Mouse (Mus musculus) G1E (cell line): ENCODE results near the gene Ppp1r9a.

Experiments
- CTCF ChIP-seq: IDR thresholded peaks from 2 replicates; pipeline ENCODE4 v1.5.1; 2012; ENCODE audit warnings: low read depth, low read length, inconsistent platforms, mixed read lengths
- POLR2AphosphoS5 ChIP-seq: IDR thresholded peaks from 2 replicates; pipeline ENCODE4 v1.6.1; 2012; ENCODE audit warnings: low read depth, low read length, inconsistent platforms; ENCODE audit not compliant: insufficient replicate concordance

DNA sequence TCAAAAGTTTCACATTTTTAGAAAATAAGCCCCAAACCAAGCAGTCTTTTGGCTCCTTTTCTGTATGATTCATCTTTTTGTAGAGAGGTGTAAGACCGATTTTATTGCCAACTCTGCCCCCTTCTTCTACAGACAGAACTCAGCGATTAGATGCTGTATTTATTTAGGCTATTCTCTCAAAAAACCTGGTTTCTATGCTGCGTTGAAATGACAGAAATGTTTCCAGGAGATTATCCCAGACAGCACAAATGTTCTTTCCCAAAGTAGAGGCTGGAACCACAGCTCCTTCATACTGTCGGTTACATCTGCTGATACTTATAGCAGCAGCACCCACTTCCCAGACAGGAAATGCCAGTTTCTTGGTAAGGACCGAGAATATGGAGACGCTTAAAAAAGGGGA lies 2.8 kb upstream of the Ppp1r9a start:
- TF ChIP-seq POLR2AphosphoS5 (no peak), CTCF (no peak)
